Mouse (Mus musculus): ENCODE results near the gene Isoc2b. TPM values are rescaled to one million over a fixed set of nuclear protein-coding genes. Genes with fewer than 3 reads are reported as not detected.
"Not testable (repeated sequence)": the region's sequence is repeated elsewhere in the genome, so short reads cannot be mapped to it uniquely, and the experiment has no call there.

The Isoc2b gene
- polyA plus RNA-seq, 1 experiment from 2014 or later = 3.3 TPM

- DNase-seq (ENCODE audit: low spot score) (no peak), ATAC-seq (no peak)
- WGBS = 77% methylated on average over 7 of the region's 7 CpGs
- Histone ChIP-seq H3K27ac (ENCODE audit: low read depth, low read length) (no peak overlapping the region), H3K9me3 (replicated peaks; ENCODE audit: control insufficient read depth, low read length) (no peaks in the 10 kb centered on the region), H3K4me1 (ENCODE audit: control insufficient read depth, insufficient read depth, low read length) (peaks cover 6% of the 10 kb centered on the region; the same call in 1 of the 2 replicates), H3K4me2 (ENCODE audit: low read length) (no peak overlapping the region), H3K9ac (ENCODE audit: low read length) (no peak overlapping the region), H3K27me3 (replicated peaks; ENCODE audit: control insufficient read depth, insufficient read depth, low read length) (no peaks in the 10 kb centered on the region), H3K36me3 (ENCODE audit: control insufficient read depth, insufficient read depth, low read length) (no peaks in the 10 kb centered on the region), H3K4me3 (ENCODE audit: low read depth, low read length) (no peak overlapping the region)
These were observed 6.4 kb downstream of the Isoc2b start for GRCm38 (mm10) chr7:4863541-4864080.

GRCm38 (mm10) chr7:4863041-4863440 lies 7.0 kb downstream of the Isoc2b start:
- H3K27me3 ChIP-seq (replicated peaks; ENCODE audit: control insufficient read depth, insufficient read depth, low read length) = no peaks in the 10 kb centered on the region
- H3K9me3 ChIP-seq (replicated peaks; ENCODE audit: control insufficient read depth, low read length) = no peaks in the 10 kb centered on the region
- no peak overlapping the region for H3K4me2 ChIP-seq (ENCODE audit: low read length)
- DNase-seq (ENCODE audit: low spot score) (no peak), ATAC-seq (no peak)
- H3K4me3 ChIP-seq (ENCODE audit: low read depth, low read length) = no peak overlapping the region
- 58% methylated on average over 1 of the region's 1 CpGs for WGBS
- no peaks in the 10 kb centered on the region for H3K36me3 ChIP-seq (ENCODE audit: control insufficient read depth, insufficient read depth, low read length)
- peaks cover 6% of the 10 kb centered on the region; the same call in 1 of the 2 replicates for H3K4me1 ChIP-seq (ENCODE audit: control insufficient read depth, insufficient read depth, low read length)
- H3K27ac ChIP-seq (ENCODE audit: low read depth, low read length) = no peak overlapping the region
- no peak overlapping the region for H3K9ac ChIP-seq (ENCODE audit: low read length)

GRCm38 (mm10) chr7:4860926-4861325 lies 9.1 kb downstream of the Isoc2b start:
- not testable (repeated sequence) for H3K9me3 ChIP-seq (replicated peaks; ENCODE audit: control insufficient read depth, low read length); H3K36me3 ChIP-seq (ENCODE audit: control insufficient read depth, insufficient read depth, low read length)
- 79% methylated on average over 3 of the region's 3 CpGs for WGBS

GRCm38 (mm10) chr7:4859418-4859978 lies 10.6 kb downstream of the Isoc2b start:
- Histone ChIP-seq H3K27me3 (replicated peaks; ENCODE audit: control insufficient read depth, insufficient read depth, low read length) (no peaks in the 10 kb centered on the region), H3K4me2 (ENCODE audit: low read length) (no peak overlapping the region), H3K4me1 (ENCODE audit: control insufficient read depth, insufficient read depth, low read length) (no peaks in the 10 kb centered on the region), H3K9me3 (replicated peaks; ENCODE audit: control insufficient read depth, low read length) (no peaks in the 10 kb centered on the region), H3K4me3 (ENCODE audit: low read depth, low read length) (no peak overlapping the region), H3K27ac (ENCODE audit: low read depth, low read length) (no peak overlapping the region), H3K36me3 (ENCODE audit: control insufficient read depth, insufficient read depth, low read length) (no peaks in the 10 kb centered on the region), H3K9ac (ENCODE audit: low read length) (no peak overlapping the region)
- ATAC-seq (no peak), DNase-seq (ENCODE audit: low spot score) (no peak)
- 85% methylated on average over 12 of the region's 12 CpGs for WGBS

More at GRCm38 (mm10) chr7:4860926-4861325, 9.1 kb downstream of the Isoc2b start:
- ATAC-seq; H3K27me3 ChIP-seq (replicated peaks; ENCODE audit: control insufficient read depth, insufficient read depth, low read length); H3K4me1 ChIP-seq (ENCODE audit: control insufficient read depth, insufficient read depth, low read length); H3K4me3 ChIP-seq (ENCODE audit: low read depth, low read length); H3K9ac ChIP-seq (ENCODE audit: low read length); H3K27ac ChIP-seq (ENCODE audit: low read depth, low read length); DNase-seq (ENCODE audit: low spot score); H3K4me2 ChIP-seq (ENCODE audit: low read length): not testable (repeated sequence)

- no peak overlapping the region for H3K27ac ChIP-seq (ENCODE audit: low read depth, low read length)
- no peak for ATAC-seq
These were observed 12.7 kb downstream of the Isoc2b start for GRCm38 (mm10) chr7:4857321-4857720.

GRCm38 (mm10) chr7:4856508-4856907 lies 13.6 kb downstream of the Isoc2b start:
- DNase-seq (ENCODE audit: low spot score) = no peak
- Histone ChIP-seq H3K9ac (ENCODE audit: low read length) (no peak overlapping the region), H3K4me3 (ENCODE audit: low read depth, low read length) (no peak overlapping the region), H3K4me1 (ENCODE audit: control insufficient read depth, insufficient read depth, low read length) (no peaks in the 10 kb centered on the region), H3K36me3 (ENCODE audit: control insufficient read depth, insufficient read depth, low read length) (no peaks in the 10 kb centered on the region), H3K9me3 (replicated peaks; ENCODE audit: control insufficient read depth, low read length) (no peaks in the 10 kb centered on the region), H3K27ac (ENCODE audit: low read depth, low read length) (no peak overlapping the region), H3K27me3 (replicated peaks; ENCODE audit: control insufficient read depth, insufficient read depth, low read length) (no peaks in the 10 kb centered on the region; the same call in 1 of the 2 replicates), H3K4me2 (ENCODE audit: low read length) (no peak overlapping the region)
- 91% methylated on average over 9 of the region's 9 CpGs for WGBS
- ATAC-seq = no peak

More at GRCm38 (mm10) chr7:4857321-4857720, 12.7 kb downstream of the Isoc2b start:
- Histone ChIP-seq H3K9ac (ENCODE audit: low read length) (no peak overlapping the region), H3K27me3 (replicated peaks; ENCODE audit: control insufficient read depth, insufficient read depth, low read length) (no peaks in the 10 kb centered on the region; the same call in 1 of the 2 replicates), H3K9me3 (replicated peaks; ENCODE audit: control insufficient read depth, low read length) (no peaks in the 10 kb centered on the region), H3K4me1 (ENCODE audit: control insufficient read depth, insufficient read depth, low read length) (no peaks in the 10 kb centered on the region), H3K4me3 (ENCODE audit: low read depth, low read length) (no peak overlapping the region), H3K36me3 (ENCODE audit: control insufficient read depth, insufficient read depth, low read length) (no peaks in the 10 kb centered on the region), H3K4me2 (ENCODE audit: low read length) (no peak overlapping the region)
- DNase-seq (ENCODE audit: low spot score) = no peak
- 61% methylated on average over 7 of the region's 7 CpGs for WGBS

- no peak overlapping the region for H3K27ac ChIP-seq (ENCODE audit: low read depth, low read length)
- H3K9me3 ChIP-seq (replicated peaks; ENCODE audit: control insufficient read depth, low read length) = no peaks in the 10 kb centered on the region
- no peak overlapping the region for H3K9ac ChIP-seq (ENCODE audit: low read length)
- no peaks in the 10 kb centered on the region; the same call in 1 of the 2 replicates for H3K27me3 ChIP-seq (replicated peaks; ENCODE audit: control insufficient read depth, insufficient read depth, low read length)
- ATAC-seq = no peak
- no peak overlapping the region for H3K4me2 ChIP-seq (ENCODE audit: low read length)
- H3K36me3 ChIP-seq (ENCODE audit: control insufficient read depth, insufficient read depth, low read length) = no peaks in the 10 kb centered on the region
- no peaks in the 10 kb centered on the region for H3K4me1 ChIP-seq (ENCODE audit: control insufficient read depth, insufficient read depth, low read length)
- no peak overlapping the region for H3K4me3 ChIP-seq (ENCODE audit: low read depth, low read length)
- no peak for DNase-seq (ENCODE audit: low spot score)
- 91% methylated on average over 3 of the region's 3 CpGs for WGBS
These were observed 16.4 kb downstream of the Isoc2b start for GRCm38 (mm10) chr7:4853613-4854012.

- Histone ChIP-seq H3K27me3 (replicated peaks; ENCODE audit: control insufficient read depth, insufficient read depth, low read length) (no peaks in the 10 kb centered on the region; the same call in 1 of the 2 replicates), H3K4me1 (ENCODE audit: control insufficient read depth, insufficient read depth, low read length) (no peaks in the 10 kb centered on the region), H3K9me3 (replicated peaks; ENCODE audit: control insufficient read depth, low read length) (no peaks in the 10 kb centered on the region), H3K27ac (ENCODE audit: low read depth, low read length) (no peak overlapping the region), H3K4me2 (ENCODE audit: low read length) (no peak overlapping the region), H3K9ac (ENCODE audit: low read length) (no peak overlapping the region), H3K36me3 (ENCODE audit: control insufficient read depth, insufficient read depth, low read length) (no peaks in the 10 kb centered on the region), H3K4me3 (ENCODE audit: low read depth, low read length) (no peak overlapping the region)
- 66% methylated on average over 8 of the region's 8 CpGs for WGBS
- DNase-seq (ENCODE audit: low spot score) = no peak
- no peak for ATAC-seq
These were observed 18.8 kb downstream of the Isoc2b start for GRCm38 (mm10) chr7:4851315-4851688.

GRCm38 (mm10) chr7:4850621-4851314 lies 19.3 kb downstream of the Isoc2b start:
- no peak overlapping the region for H3K4me2 ChIP-seq (ENCODE audit: low read length)
- H3K27me3 ChIP-seq (replicated peaks; ENCODE audit: control insufficient read depth, insufficient read depth, low read length) = no peaks in the 10 kb centered on the region; the same call in 1 of the 2 replicates
- DNase-seq (ENCODE audit: low spot score) (no peak), ATAC-seq (no peak)
- no peak overlapping the region for H3K27ac ChIP-seq (ENCODE audit: low read depth, low read length)
- H3K4me3 ChIP-seq (ENCODE audit: low read depth, low read length) = no peak overlapping the region
- 80% methylated on average over 11 of the region's 11 CpGs for WGBS
- H3K9me3 ChIP-seq (replicated peaks; ENCODE audit: control insufficient read depth, low read length) = no peaks in the 10 kb centered on the region
- H3K9ac ChIP-seq (ENCODE audit: low read length) = no peak overlapping the region
- H3K4me1 ChIP-seq (ENCODE audit: control insufficient read depth, insufficient read depth, low read length) = no peaks in the 10 kb centered on the region
- H3K36me3 ChIP-seq (ENCODE audit: control insufficient read depth, insufficient read depth, low read length) = no peaks in the 10 kb centered on the region

All from forebrain, embryonic 14.5 days (tissue).